Mouse (Mus musculus) urinary bladder, postnatal 10 days (tissue): ENCODE data around the gene Naip5.
"Not testable (repeated sequence)": the region's sequence is repeated elsewhere in the genome, so short reads cannot be mapped to it uniquely, and the experiment has no call there.

Experiments
- DNase-seq: peaks from one replicate; pipeline ENCODE4 v3.0.0; 2022; ENCODE audit warnings: low spot score

The Naip5 gene

DNA sequence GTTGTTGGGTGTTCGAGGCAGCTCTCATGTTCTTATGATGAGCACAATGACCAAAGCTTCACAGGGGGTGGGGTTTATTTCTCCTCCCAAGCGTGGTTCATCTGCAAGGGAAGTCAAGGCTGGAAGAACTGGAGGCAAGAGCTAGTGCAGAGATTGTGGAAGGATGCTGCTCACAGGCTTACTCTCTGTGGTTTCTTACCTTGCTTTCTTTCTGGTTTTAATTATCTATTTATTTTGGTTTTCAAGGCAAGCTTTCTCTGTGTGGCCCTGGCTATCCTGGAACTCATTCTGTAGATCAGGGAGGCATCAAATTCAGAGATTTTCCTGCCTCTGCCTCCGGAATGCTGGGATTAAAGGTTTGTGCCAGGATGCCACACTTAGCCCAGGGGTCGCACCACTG, at the start of gene Naip5:
Naip5 (minus strand) TSS at position 101 of the 400 bp plus-strand sequence.
- not testable (repeated sequence) for DNase-seq

DNA sequence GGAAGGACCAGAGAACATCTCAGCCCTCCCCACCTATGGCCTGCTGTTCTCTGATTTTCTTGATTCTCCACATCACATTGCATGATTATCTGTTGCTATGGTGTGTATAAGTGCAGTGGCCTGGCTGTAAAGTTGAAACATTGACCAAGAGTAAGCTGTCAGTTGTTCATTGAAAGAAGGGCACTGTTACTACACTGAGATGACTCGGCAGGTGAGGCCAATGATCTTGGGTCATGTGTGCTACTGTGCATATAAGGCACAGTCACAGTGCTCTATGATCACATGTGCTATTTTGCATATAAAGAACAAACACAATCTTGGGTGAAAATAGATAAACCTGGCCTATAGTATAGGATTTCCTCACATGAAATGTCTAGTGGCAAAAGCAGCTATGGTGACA, 38.5 kb upstream of the Naip5 start:
- DNase-seq = no peak

DNA sequence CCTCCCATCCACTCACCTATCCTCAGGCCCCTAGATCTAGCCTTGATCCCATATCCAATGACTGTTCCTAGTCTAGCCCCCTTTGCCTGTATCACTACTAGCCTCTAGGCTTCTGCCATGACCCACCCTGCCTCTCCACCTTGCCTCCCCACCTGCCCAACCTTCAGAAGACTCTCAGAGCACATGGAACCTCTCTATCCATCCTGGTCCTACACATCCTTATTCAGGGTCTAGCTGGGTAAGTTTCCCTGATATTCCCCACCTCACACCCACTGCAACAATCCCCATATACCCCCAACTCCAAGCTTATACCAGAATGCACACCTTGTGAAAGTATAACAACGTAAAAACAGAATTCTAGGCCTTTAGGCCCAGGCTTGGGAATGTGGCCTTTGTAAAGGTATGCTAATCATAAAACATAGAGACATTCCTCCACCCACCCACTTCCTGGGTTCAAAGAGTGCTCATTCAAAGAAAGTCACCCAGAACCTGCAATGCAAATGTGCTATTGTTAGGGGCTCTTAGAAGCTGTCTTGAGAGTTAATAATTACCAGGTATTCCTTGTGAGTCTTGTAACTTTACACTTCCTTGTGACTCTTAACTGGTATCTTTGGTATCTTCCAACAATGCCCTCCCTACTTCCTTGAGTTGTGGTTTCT, 25.5 kb upstream of the Naip5 start:
- DNase-seq = not testable (repeated sequence)

DNA sequence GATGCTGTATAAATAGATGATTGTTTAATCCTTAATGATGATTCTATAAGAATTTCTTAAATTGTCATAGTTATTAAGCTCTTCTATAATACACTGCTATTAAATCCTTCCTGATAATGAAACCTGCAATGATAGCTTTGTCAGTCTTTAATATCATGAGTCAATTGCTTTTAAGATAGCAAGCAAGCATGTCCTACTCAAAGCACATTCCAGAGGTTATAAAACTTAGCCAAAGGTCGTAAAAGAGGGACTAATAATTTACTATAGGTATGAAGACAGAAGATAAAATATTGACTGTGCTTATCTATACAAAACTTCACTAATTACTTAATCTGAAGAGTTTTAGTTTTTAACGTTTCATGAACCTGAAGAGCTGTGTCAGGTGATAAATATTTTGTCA, 10.9 kb upstream of the Naip5 start:
- not testable (repeated sequence) for DNase-seq

DNA sequence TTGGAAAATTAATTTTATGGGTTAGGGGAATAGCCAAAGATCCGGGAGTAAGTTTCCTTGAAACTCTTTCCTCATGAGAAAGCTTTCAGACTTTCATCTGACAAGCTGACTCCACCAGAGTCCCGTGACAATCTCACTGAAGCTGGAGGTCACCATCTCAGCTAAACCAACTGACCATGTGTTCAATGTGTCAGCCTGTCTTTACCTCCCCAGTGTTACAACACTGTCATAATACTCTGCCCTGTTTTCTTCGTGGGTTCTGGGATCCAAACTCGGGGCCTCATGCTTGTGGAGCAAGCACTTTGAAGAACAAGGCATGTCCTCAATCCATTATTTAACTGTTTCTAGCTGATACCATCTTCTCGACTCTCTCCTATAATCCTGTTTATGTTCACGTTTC, 9.8 kb upstream of the Naip5 start:
- not testable (repeated sequence) for DNase-seq

DNA sequence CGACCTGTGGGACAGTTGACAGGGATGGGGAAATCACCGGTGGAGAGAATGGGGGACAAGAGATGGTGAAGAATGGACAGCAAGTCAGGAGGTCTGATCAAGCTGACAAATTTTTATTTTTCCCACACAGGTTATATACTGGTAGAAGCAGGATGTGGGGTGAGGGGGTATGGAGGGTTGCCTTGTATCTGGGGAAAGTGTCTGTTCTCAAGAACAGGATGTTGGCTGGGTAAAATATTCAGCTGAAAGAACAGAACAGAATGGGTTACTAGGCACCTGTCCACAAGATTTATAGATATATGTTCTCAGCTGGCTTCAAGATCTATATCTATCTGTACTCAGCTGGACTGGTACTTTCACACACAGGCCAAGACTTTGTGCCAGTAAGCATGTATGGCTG, 5.8 kb upstream of the Naip5 start:
- DNase-seq = not testable (repeated sequence)

DNA sequence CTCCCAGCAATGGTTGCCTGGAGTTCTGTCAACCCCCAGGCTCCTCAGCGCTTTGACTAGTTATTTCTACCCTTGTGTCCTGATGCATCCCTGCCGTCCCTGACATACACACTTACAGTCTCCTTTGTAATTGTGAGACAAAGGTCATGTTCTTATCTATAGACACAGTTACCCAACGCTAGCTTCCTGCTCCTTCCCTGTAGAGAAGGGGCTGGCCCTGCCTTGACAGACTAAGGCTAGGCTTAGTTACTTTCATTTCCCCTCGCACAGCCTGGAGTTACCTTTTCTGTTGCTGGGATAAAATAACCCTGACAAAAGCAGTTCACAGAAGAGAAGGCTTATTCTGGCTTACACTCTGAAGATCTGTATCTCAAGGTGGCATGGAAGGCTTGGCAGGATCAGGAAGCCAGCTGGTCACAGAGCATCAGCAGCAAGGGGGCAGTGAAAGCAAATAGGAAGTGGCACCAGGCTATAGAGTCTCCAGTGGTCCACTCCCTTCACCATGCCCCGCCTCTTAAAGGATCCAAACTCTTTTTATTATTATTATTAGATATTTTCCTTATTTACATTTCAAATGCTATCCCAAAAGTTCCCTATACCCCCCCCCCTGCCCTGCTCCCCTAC, 885 bp upstream of the Naip5 start:
- not testable (repeated sequence) for DNase-seq

DNA sequence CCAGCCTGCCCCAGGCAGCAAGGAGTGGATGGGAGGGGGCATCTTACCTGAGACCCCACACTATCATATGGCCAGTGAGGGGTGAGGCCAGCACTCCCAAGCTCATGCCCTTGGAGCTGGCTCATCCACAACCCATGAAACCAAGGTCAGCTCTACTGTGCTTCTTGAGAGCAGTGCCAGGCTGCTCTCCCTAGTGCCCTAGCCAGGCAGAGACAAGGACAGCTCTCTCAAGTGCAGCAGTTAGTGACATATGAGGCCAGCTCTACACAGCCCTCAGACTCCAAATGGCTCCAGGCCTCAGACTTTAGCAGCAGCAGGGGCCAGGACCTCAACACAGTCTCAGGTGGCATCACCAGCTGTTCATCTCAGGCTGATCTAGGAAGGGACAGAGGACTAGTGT, 2.4 kb downstream of the Naip5 start:
- no peak for DNase-seq

DNA sequence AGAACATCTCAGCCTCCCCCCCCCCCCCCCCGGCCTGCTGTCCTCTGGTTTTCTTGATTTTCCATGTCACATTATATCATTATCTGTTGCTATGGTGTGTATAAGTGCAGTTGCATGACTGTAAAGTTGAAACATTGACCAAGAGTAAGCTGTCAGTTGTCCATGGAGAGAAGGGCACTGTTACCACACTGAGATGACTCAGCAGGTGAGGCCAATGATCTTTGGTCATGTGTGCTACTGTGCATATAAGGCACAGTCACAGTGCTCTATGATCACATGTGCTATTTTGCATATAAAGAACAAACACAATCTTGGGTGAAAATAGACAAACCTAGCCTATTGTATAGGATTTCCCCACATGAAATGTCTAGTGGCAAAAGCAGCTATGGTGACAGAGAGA, 32.4 kb downstream of the Naip5 start:
- not testable (repeated sequence) for DNase-seq

DNA sequence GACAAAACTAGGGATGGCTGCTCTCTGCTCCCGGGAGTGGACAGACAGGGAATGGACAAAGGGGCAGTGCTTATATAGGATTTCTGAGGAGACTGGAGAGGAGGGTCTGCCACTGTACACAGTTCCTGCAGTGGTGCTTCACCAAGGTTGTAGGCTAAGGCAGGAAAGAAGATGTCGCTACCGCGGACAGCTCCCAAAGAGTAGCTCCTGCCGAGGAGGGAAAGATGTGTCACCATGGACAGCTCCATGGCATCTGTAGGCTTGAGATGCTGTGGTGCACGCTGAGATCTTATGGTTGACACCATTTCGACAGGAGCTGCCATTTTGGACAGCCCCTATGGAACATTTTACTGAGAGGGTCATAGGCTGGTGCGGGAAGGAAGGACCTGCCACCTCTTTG, 35.6 kb downstream of the Naip5 start:
- DNase-seq = no peak

DNA sequence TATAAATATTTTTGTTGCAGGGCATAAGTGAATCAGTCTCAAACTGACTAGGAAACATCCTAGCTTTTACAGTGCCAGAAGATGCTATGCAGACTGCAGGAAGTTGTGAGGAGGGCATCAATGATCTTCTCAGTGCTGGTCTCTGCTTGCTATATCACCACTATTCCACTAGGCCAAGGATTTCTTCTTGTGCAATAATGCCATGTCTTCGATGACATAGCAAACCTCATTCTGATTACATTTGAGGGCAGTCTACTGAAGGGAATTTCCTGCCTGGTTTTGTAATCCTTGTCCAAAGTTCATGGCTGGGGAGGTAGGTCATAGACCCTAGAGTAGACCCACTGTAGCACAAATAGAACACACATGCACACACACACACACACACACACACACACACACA, 42.8 kb downstream of the Naip5 start:
- DNase-seq = no peak

DNA sequence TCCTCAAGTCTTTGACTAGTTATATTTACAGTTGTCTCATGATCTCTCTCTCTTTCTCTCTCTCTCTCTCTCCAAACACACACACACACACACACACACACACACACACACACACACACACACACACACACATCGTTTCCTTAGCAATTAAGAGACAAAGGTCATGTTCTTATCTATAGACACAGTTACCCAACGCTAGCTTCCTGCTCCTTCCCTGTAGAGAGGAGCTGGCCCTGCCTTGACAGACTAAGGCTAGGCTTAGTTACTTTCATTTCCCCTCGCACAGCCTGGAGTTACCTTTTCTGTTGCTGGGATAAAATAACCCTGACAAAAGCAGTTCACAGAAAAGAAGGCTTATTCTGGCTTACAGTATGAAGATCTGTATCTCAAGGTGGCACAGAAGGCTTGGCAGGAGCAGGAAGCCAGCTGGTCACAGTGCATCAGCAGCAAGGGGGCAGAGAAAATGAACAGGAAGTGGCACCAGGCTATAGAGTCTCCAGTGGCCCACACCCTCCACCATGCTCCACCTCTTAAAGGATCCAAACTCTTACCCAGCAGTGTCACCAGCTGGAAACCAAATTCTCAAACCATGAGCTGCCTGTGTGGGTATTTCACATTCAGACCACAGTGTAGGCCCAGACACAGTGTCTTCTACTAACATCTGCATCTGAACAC, 44.3 kb downstream of the Naip5 start, which contains the start of gene Naip2:
Naip2 (minus strand) TSS at position 434 of the 675 bp plus-strand sequence.
- not testable (repeated sequence) for DNase-seq

DNA sequence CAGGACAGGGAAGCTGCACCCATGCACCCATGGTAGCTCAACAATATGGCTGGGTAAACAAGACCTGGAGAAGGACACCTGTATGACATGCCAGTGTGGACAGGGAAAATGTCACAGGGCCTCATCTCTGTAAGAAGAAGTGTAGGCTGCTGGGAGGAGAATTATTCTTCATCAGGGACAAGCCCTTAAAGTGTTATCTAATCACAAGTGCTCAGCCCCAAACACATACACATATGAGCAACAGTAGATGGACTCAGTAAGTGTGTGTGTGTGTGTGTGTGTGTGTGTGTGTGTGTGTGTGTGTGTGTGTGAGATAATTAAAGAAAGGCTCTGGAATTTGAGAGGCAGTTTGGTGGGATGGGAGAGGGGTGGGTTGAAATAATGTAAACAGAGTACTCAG, 45.3 kb downstream of the Naip5 start:
- DNase-seq = no peak

DNA sequence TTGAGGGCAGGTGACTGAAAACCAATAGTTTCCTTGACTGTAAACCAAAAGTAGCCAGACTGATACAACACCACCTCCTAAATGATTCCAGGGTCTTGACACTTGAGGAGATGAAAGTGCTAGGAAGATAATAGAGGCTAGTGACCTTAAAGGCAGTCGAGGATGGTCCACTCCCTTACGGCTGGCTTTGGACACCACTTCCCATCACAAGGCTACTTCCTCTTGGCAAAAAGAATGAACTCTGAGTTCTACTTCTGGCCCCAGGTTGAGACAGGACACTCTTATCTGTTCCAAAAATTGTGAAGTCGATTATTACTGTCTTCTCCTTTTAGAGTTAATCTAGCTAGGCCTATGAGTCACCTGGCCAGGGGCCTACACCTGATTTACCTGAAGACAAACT, 50.7 kb downstream of the Naip5 start:
- DNase-seq = no peak

DNA sequence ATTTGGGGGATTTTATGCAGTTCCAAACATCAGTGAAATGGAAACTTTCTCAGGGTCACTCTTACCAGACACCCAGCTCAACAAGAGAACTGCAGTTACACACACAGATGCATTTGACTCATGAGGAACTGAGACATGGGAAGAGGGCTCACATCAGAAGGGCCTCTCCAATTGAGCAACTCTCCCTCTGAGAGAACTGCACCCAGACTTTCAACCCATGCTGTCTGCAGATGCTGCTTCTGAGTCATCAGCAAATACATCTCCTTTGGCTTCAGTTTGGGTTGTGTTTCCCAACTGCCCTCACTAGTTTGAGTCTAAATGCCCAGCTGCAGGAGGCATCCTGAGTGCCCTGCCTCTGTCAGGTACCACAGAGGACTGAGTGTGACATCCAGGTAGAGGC, 63.0 kb downstream of the Naip5 start:
- not testable (repeated sequence) for DNase-seq

DNA sequence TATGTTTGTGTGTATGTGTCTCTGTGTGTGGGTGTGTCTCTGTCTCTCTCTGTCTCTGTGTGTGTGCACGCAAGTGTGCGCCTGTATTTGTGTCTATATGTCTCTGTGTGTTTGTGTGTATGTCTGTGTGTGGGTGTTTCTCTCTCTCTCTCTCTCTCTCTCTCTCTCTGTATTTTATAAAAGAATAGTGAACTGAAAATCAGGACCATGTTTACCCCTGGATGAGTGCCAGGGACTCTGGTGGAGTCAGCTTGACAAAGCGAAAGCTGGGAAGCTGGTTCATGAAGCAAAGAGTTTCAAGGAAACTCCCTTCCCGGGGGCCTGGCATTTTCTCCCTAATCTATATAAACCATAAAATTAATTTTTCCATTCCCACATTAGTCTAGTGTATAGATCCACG, 71.8 kb downstream of the Naip5 start:
- not testable (repeated sequence) for DNase-seq

DNA sequence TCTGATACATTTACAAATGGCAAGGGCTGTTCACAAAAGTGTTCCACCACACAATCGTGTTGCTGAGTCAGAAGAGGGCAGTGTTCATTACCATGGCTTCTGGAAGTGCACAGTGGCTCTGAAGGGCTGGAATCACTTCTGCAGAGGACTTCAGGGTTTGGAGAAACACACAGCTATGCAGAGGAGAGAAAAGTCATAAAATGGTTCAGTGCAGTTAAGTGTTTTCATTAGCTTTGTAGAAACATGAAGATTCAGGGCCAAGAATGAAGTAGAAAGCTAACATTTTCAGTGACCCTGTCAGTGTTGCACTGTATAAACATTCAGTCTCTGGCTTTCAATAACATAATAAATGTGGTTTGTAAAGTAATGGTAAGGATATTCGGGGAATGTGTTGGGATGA, 79.7 kb downstream of the Naip5 start:
- DNase-seq = not testable (repeated sequence)

DNA sequence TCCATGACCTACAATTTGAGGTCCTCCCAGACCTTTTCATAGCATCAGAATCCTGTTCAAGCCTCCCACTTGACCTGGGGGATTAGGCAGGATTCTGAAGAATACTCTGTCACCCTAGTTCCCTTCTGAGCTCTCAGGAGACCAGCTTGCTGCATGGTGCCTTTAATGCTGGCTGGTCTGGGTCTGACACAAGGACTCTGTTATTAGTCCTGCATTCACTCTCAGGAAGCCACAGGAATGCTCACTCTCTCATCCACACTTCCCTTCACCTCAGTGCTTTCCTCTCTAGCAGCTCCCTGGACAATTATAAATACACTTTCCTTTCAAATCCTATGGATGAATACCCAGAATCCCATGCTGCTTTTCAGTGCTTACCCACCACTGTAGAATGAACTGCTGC, 83.7 kb downstream of the Naip5 start:
- not testable (repeated sequence) for DNase-seq
